Mouse (Mus musculus): ENCODE measurements at regions not wholly inside any gene's neighbourhood (a gene's known extent, or its start where the extent isn't known, plus 50 kb on each side); places are given as distances from the start of the nearest gene placed in this dataset.
"Not testable (repeated sequence)": the region's sequence is repeated elsewhere in the genome, so short reads cannot be mapped to it uniquely, and the experiment has no call there.

DNA sequence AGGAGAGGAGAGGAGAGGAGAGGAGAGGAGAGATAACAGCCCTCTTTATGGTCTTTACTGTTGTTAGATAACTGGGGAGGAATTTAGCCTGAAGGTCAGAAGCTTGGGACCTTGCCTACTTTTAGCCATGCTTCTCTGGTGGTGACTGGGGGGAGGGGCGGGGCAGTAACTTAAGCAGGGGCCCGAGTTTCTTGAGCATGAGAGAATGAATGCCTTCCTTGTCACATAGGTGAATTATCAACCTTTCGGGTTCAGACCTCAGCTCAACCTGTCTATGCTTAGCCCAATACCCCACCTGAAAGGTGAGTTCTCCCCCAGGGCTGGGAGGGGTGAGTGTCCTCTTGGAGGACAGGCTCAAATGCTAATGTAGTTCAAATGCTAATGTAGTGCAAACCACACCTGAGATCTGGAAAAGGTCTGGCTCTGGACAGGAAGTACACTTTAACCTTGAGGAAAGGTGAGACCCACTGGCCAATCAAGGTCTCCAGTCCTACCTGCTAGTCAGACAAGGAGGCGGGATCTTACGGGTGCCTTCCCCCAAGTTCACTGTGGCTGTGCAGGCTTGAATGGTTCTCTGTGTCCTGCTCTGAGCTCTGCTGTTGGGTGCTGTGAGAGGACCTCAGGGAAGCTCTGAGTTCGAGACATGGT is 201.1 kb downstream of the Hpcal1 start:
- H3K36me3 ChIP-seq (replicated peaks in 1 of 2; ENCODE audit: control insufficient read depth in 1 of 2, insufficient read depth in 1 of 2, low read length in 1 of 2); H3K27ac ChIP-seq (ENCODE audit: insufficient read depth, low read depth); H3K4me1 ChIP-seq (ENCODE audit: control insufficient read depth in 1 of 2, insufficient read depth in 2 of 2); H3K4me2 ChIP-seq (ENCODE audit: insufficient read depth, low read depth, poor library complexity, severe bottlenecking); DNase-seq (ENCODE audit: extremely low read depth); dilution Hi-C loops (cut with MboI; ENCODE audit: extremely low pct_ligation_motif_present, extremely low pct_unique_long_range_greater_than_20kb, low sequenced_read_pairs); H3K79me2 ChIP-seq (replicated peaks; ENCODE audit: control insufficient read depth, extremely low read depth, insufficient read depth, poor library complexity, severe bottlenecking); H3K27me3 ChIP-seq (replicated peaks); in situ Hi-C loops (cut with MboI; ENCODE audit: low pct_ligation_motif_present, low pct_unique_long_range_greater_than_20kb, low sequenced_read_pairs); H3K9ac ChIP-seq (ENCODE audit: insufficient read depth, low read depth); H3K9me3 ChIP-seq (replicated peaks; ENCODE audit: low read length); H3K4me3 ChIP-seq (replicated peaks in 1 of 3; ENCODE audit: low read depth in 2 of 3, low read length in 2 of 3, poor library complexity in 1 of 3): not testable (repeated sequence)

GRCm38 (mm10) chr12:17913058-17913457 is 222.4 kb downstream of the Hpcal1 start:
- H3K27me3 ChIP-seq (replicated peaks); DNase-seq (ENCODE audit: extremely low read depth); H3K4me1 ChIP-seq (ENCODE audit: control insufficient read depth in 1 of 2, insufficient read depth in 2 of 2); H3K4me2 ChIP-seq (ENCODE audit: insufficient read depth, low read depth, poor library complexity, severe bottlenecking); in situ Hi-C loops (cut with MboI; ENCODE audit: low pct_ligation_motif_present, low pct_unique_long_range_greater_than_20kb, low sequenced_read_pairs); H3K36me3 ChIP-seq (replicated peaks in 1 of 2; ENCODE audit: control insufficient read depth in 1 of 2, insufficient read depth in 1 of 2, low read length in 1 of 2); H3K4me3 ChIP-seq (replicated peaks in 1 of 3; ENCODE audit: low read depth in 2 of 3, low read length in 2 of 3, poor library complexity in 1 of 3); H3K27ac ChIP-seq (ENCODE audit: insufficient read depth, low read depth); dilution Hi-C loops (cut with MboI; ENCODE audit: extremely low pct_ligation_motif_present, extremely low pct_unique_long_range_greater_than_20kb, low sequenced_read_pairs); H3K9me3 ChIP-seq (replicated peaks; ENCODE audit: low read length); H3K79me2 ChIP-seq (replicated peaks; ENCODE audit: control insufficient read depth, extremely low read depth, insufficient read depth, poor library complexity, severe bottlenecking); H3K9ac ChIP-seq (ENCODE audit: insufficient read depth, low read depth): not testable (repeated sequence)

All from CH12.LX (cell line).